Mouse (Mus musculus) neural tube, embryonic 12.5 days (tissue): ENCODE measurements around the gene Hyls1. TPM values are rescaled to one million over a fixed set of nuclear protein-coding genes. Genes with fewer than 3 reads are reported as not detected.
"Not testable (repeated sequence)": the region's sequence is repeated elsewhere in the genome, so short reads cannot be mapped to it uniquely, and the experiment has no call there.

Source experiments
- ATAC-seq: fragments of 200-750 bp; cut with Nextera tagmentation; 2 replicates; pipeline ENCODE4 v1.8.0; 2017; ENCODE audit warnings: low read depth, mild to moderate bottlenecking, moderate TSS enrichment, moderate library complexity; ENCODE audit not compliant: low FRiP score
- H3K27ac ChIP-seq: fragments of 300-500 bp; sonication (generic); 2 replicates; pipeline ENCODE4 v1.5.1; 2016
- H3K27me3 ChIP-seq: fragments of 300-500 bp; sonication (generic); replicated peaks from 2 replicates; pipeline ENCODE4 v1.6.1; 2016; ENCODE audit warnings: mild to moderate bottlenecking
- H3K36me3 ChIP-seq: fragments of 300-500 bp; sonication (generic); 2 replicates; pipeline ENCODE4 v1.6.1; 2016; ENCODE audit warnings: mild to moderate bottlenecking
- H3K4me1 ChIP-seq: fragments of 300-500 bp; sonication (generic); 2 replicates; pipeline ENCODE4 v1.6.1; 2016
- H3K4me2 ChIP-seq: fragments of 300-500 bp; sonication (generic); replicated peaks from 2 replicates; pipeline ENCODE4 v1.6.1; 2016; ENCODE audit warnings: mild to moderate bottlenecking
- H3K4me3 ChIP-seq: fragments of 300-500 bp; sonication (generic); 2 replicates; pipeline ENCODE4 v1.5.1; 2016
- H3K9ac ChIP-seq: fragments of 300-500 bp; sonication (generic); 2 replicates; pipeline ENCODE4 v1.6.1; 2016; ENCODE audit warnings: mild to moderate bottlenecking
- H3K9me3 ChIP-seq: fragments of 300-500 bp; sonication (generic); 2 replicates; pipeline ENCODE4 v1.6.1; 2016; ENCODE audit warnings: mild to moderate bottlenecking
- WGBS: fragments of 180-500 bp; shearing (Covaris S2); methylation state at CpG from one replicate; pipeline ENCODE4 v1.1.7; 2016; 5-methylcytosine and 5-hydroxymethylcytosine counted together
- polyA plus RNA-seq: library from polyadenylated mRNA; unstranded; fragments of >200 nt; fragmentation: Nextera tagmentation; extraction: Ambion mirVana; gene quantifications from 2 replicates; pipeline ENCODE4 v1.2.1, GENCODE M21; 2016

Gene Hyls1
- 17.8 and 21.3 TPM in 2 replicates for polyA plus RNA-seq

- Histone ChIP-seq H3K27ac (peak within 1 kb of the TSS; percentile 82), H3K4me1 (peaks cover 6% of the 10 kb centered on the region), H3K9ac (peak within 1 kb of the TSS; percentile 78), H3K27me3 (peaks cover 6% of the 10 kb centered on the region), H3K4me3 (peak within 1 kb of the TSS; percentile 72), H3K4me2 (peak within 1 kb of the TSS; percentile 68), H3K36me3 (peaks cover 17% of the 10 kb centered on the region), H3K9me3 (no peaks in the 10 kb centered on the region)
- peak; percentile 99 for ATAC-seq
- under 1% methylated on average over 86 of the region's 86 CpGs for WGBS
Observed at GRCm38 (mm10) chr9:35569571-35570534, at the start of gene Hyls1, which contains the start of gene Pate2. Gene Hyls1, minus strand, starts transcription at chr9:35570398. Gene Pate2, plus strand, starts transcription at chr9:35570284.

- not testable (repeated sequence) for H3K9ac ChIP-seq, H3K4me2 ChIP-seq, H3K4me1 ChIP-seq, H3K27me3 ChIP-seq, ATAC-seq, H3K9me3 ChIP-seq, H3K4me3 ChIP-seq, H3K36me3 ChIP-seq, H3K27ac ChIP-seq
- 65% methylated on average over 2 of the region's 2 CpGs for WGBS
Observed at GRCm38 (mm10) chr9:35616784-35617183, 46.6 kb upstream of the Hyls1 start.

- H3K4me2 ChIP-seq, result no peak overlapping the region
- H3K9me3 ChIP-seq, result no peaks in the 10 kb centered on the region
- no peaks in the 10 kb centered on the region for H3K36me3 ChIP-seq
- 35% methylated on average over 2 of the region's 2 CpGs for WGBS
- no peaks in the 10 kb centered on the region for H3K27me3 ChIP-seq
- no peaks in the 10 kb centered on the region for H3K4me1 ChIP-seq
- H3K27ac ChIP-seq, result no peak overlapping the region
- no peak overlapping the region for H3K9ac ChIP-seq
- no peak overlapping the region for H3K4me3 ChIP-seq
- no peak for ATAC-seq
Observed at GRCm38 (mm10) chr9:35614005-35614404, 43.8 kb upstream of the Hyls1 start.

- no peak for ATAC-seq
- no peak within 1 kb of the TSS for H3K9ac ChIP-seq
- H3K9me3 ChIP-seq, result no peaks in the 10 kb centered on the region
- H3K27me3 ChIP-seq, result no peaks in the 10 kb centered on the region
- H3K4me1 ChIP-seq, result no peaks in the 10 kb centered on the region
- no peak within 1 kb of the TSS for H3K27ac ChIP-seq
- no peak within 1 kb of the TSS for H3K4me2 ChIP-seq
- H3K4me3 ChIP-seq, result no peak within 1 kb of the TSS
- no peaks in the 10 kb centered on the region for H3K36me3 ChIP-seq
- 81% methylated on average over 1 of the region's 1 CpGs for WGBS
Observed at GRCm38 (mm10) chr9:35611841-35612240, 41.6 kb upstream of the Hyls1 start, which contains the start of gene Pate4. Gene Pate4, minus strand, starts transcription at chr9:35611941.

- Histone ChIP-seq H3K4me1 (no peaks in the 10 kb centered on the region), H3K9ac (no peak overlapping the region), H3K4me2 (no peak overlapping the region), H3K4me3 (no peak overlapping the region), H3K36me3 (no peaks in the 10 kb centered on the region), H3K9me3 (no peaks in the 10 kb centered on the region), H3K27me3 (no peaks in the 10 kb centered on the region), H3K27ac (no peak overlapping the region)
- ATAC-seq, result no peak
- 71% methylated on average over 8 of the region's 8 CpGs for WGBS
Observed at GRCm38 (mm10) chr9:35607647-35608405, 37.6 kb upstream of the Hyls1 start.

GRCm38 (mm10) chr9:35592903-35593302, 22.7 kb upstream of the Hyls1 start:
- Histone ChIP-seq H3K9me3 (no peaks in the 10 kb centered on the region), H3K27me3 (no peaks in the 10 kb centered on the region), H3K9ac (no peak overlapping the region), H3K4me3 (no peak overlapping the region), H3K4me1 (no peaks in the 10 kb centered on the region), H3K36me3 (no peaks in the 10 kb centered on the region), H3K4me2 (no peak overlapping the region), H3K27ac (no peak overlapping the region)
- WGBS, result 13% methylated on average over 2 of the region's 2 CpGs
- ATAC-seq, result no peak

- H3K9ac ChIP-seq, result no peak overlapping the region
- H3K4me3 ChIP-seq, result no peak overlapping the region
- no peaks in the 10 kb centered on the region for H3K4me1 ChIP-seq
- H3K27me3 ChIP-seq, result no peaks in the 10 kb centered on the region
- no peaks in the 10 kb centered on the region for H3K36me3 ChIP-seq
- ATAC-seq, result no peak
- H3K27ac ChIP-seq, result no peak overlapping the region
- H3K9me3 ChIP-seq, result no peaks in the 10 kb centered on the region
- 88% methylated on average over 1 of the region's 1 CpGs for WGBS
- no peak overlapping the region for H3K4me2 ChIP-seq
Observed at GRCm38 (mm10) chr9:35587674-35588073, 17.5 kb upstream of the Hyls1 start.

- Histone ChIP-seq H3K27me3 (peaks cover 6% of the 10 kb centered on the region), H3K9me3 (no peaks in the 10 kb centered on the region), H3K4me2 (peak overlapping the region; percentile 58), H3K9ac (peak overlapping the region; percentile 35; the same call in 1 of the 2 replicates), H3K27ac (no peak overlapping the region), H3K36me3 (no peaks in the 10 kb centered on the region), H3K4me1 (no peaks in the 10 kb centered on the region; the same call in 1 of the 2 replicates), H3K4me3 (peak overlapping the region; percentile 34)
- no peak for ATAC-seq
- 3% methylated on average over 32 of the region's 32 CpGs for WGBS
Observed at GRCm38 (mm10) chr9:35574416-35574815, 4.2 kb upstream of the Hyls1 start.

GRCm38 (mm10) chr9:35570663-35571062, 465 bp upstream of the Hyls1 start:
- Histone ChIP-seq H3K4me2 (peak overlapping the region; percentile 68), H3K9me3 (no peaks in the 10 kb centered on the region), H3K4me1 (peaks cover 6% of the 10 kb centered on the region), H3K27me3 (peaks cover 6% of the 10 kb centered on the region), H3K9ac (peak overlapping the region; percentile 61), H3K36me3 (peaks cover 8% of the 10 kb centered on the region), H3K27ac (no peak overlapping the region), H3K4me3 (peak overlapping the region; percentile 72)
- ATAC-seq, result peak; percentile 23
- 12% methylated on average over 5 of the region's 5 CpGs for WGBS

GRCm38 (mm10) chr9:35567995-35568394, 2.2 kb downstream of the Hyls1 start:
- H3K27ac ChIP-seq, result no peak overlapping the region
- peaks cover 20% of the 10 kb centered on the region for H3K36me3 ChIP-seq

GRCm38 (mm10) chr9:35564536-35565240, 5.5 kb downstream of the Hyls1 start:
- no peak overlapping the region for H3K4me2 ChIP-seq
- H3K36me3 ChIP-seq, result peaks cover 35% of the 10 kb centered on the region
- H3K9ac ChIP-seq, result no peak overlapping the region
- 91% methylated on average over 5 of the region's 5 CpGs for WGBS
- ATAC-seq, result no peak
- peaks cover 13% of the 10 kb centered on the region for H3K4me1 ChIP-seq
- H3K27ac ChIP-seq, result no peak overlapping the region
- H3K9me3 ChIP-seq, result no peaks in the 10 kb centered on the region
- H3K27me3 ChIP-seq, result no peaks in the 10 kb centered on the region
- H3K4me3 ChIP-seq, result no peak overlapping the region

More at GRCm38 (mm10) chr9:35567995-35568394, 2.2 kb downstream of the Hyls1 start:
- no peak overlapping the region for H3K9ac ChIP-seq
- H3K4me2 ChIP-seq, result no peak overlapping the region
- H3K4me3 ChIP-seq, result no peak overlapping the region
- WGBS, result 81% methylated on average over 3 of the region's 3 CpGs
- H3K4me1 ChIP-seq, result peaks cover 6% of the 10 kb centered on the region; the same call in 1 of the 2 replicates
- no peak for ATAC-seq
- H3K9me3 ChIP-seq, result no peaks in the 10 kb centered on the region
- H3K27me3 ChIP-seq, result no peaks in the 10 kb centered on the region
